Mouse (Mus musculus): Measurements from ENCODE around the gene Fgf14.
A peak's percentile ranks its signal among the peaks of the same experiment; 100 is the strongest.
"Not testable (repeated sequence)": the region's sequence is repeated elsewhere in the genome, so short reads cannot be mapped to it uniquely, and the experiment has no call there.

Gene Fgf14

GRCm38 (mm10) chr14:124191913-124192814 is 484.8 kb downstream of the Fgf14 start:
- DNase-seq (ENCODE audit: low spot score), result no peak

GRCm38 (mm10) chr14:124180265-124180664 is 496.7 kb downstream of the Fgf14 start:
- no peak for DNase-seq (ENCODE audit: low spot score)

GRCm38 (mm10) chr14:124174111-124174510 is 502.8 kb downstream of the Fgf14 start:
- no peak for DNase-seq (ENCODE audit: low spot score)

GRCm38 (mm10) chr14:124163618-124164185 is 513.2 kb downstream of the Fgf14 start:
- no peak for DNase-seq (ENCODE audit: low spot score)

- DNase-seq (ENCODE audit: low spot score), result no peak
These were observed 529.5 kb downstream of the Fgf14 start for GRCm38 (mm10) chr14:124147378-124147777.

- no peak for DNase-seq (ENCODE audit: low spot score)
These were observed 569.6 kb downstream of the Fgf14 start for GRCm38 (mm10) chr14:124107205-124107873.

GRCm38 (mm10) chr14:124083126-124083525 is 593.8 kb downstream of the Fgf14 start:
- DNase-seq (ENCODE audit: low spot score), result no peak

- DNase-seq (ENCODE audit: low spot score), result no peak
These were observed 632.9 kb downstream of the Fgf14 start for GRCm38 (mm10) chr14:124044016-124044415.

GRCm38 (mm10) chr14:124040651-124041050 is 636.3 kb downstream of the Fgf14 start:
- no peak for DNase-seq (ENCODE audit: low spot score)

GRCm38 (mm10) chr14:124037434-124037833 is 639.5 kb downstream of the Fgf14 start:
- DNase-seq (ENCODE audit: low spot score), result no peak

- no peak for DNase-seq (ENCODE audit: low spot score)
These were observed 640.2 kb downstream of the Fgf14 start for GRCm38 (mm10) chr14:124036575-124037205.

- DNase-seq (ENCODE audit: low spot score), result not testable (repeated sequence)
These were observed 643.6 kb downstream of the Fgf14 start for GRCm38 (mm10) chr14:124033302-124033701.

- DNase-seq (ENCODE audit: low spot score), result peak; percentile 1
These were observed 648.8 kb downstream of the Fgf14 start for GRCm38 (mm10) chr14:124027886-124028670.

GRCm38 (mm10) chr14:123990591-123991195 is 686.2 kb downstream of the Fgf14 start:
- DNase-seq (ENCODE audit: low spot score), result no peak

- no peak for DNase-seq (ENCODE audit: low spot score)
These were observed 708.9 kb downstream of the Fgf14 start for GRCm38 (mm10) chr14:123967996-123968395.

- no peak for DNase-seq (ENCODE audit: low spot score)
These were observed 710.4 kb downstream of the Fgf14 start for GRCm38 (mm10) chr14:123966531-123966930.
